Comparison of ENCODE assay signal across 9 mouse cellular contexts in the genomic region with DNA sequence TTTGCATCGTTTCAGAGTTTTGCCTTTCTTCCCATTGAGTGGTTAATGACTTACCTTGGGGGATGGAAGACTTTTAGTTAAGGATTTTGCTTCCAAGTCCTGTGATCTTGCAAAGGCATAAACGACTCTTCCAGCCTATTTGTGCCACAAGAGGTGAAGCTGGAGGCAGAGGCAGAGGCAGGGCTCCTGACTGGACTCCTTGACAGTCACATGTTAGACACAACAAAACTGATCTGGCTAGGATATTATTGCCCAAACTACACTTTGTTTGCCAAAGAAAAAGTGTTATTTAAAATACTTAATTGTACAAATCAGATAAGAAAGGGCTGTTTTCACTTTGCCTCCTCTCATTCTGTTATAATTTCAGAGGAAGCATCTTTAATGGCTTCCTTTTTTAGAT. TPM values are rescaled to one million over a fixed set of nuclear protein-coding genes. Genes with fewer than 3 reads are reported as not detected.
DNase-seq lines count a peak whose midpoint lies in the region; ATAC-seq and TF ChIP-seq lines count a peak whose summit lies in the region.
"Had no signal": no experiment of that assay in that cellular context is flagged by ENCODE, and none has a peak within 500 bp of the region (broad histone marks: within the 10 kb centered on the region; RNA-seq: fewer than 3 reads in every experiment).

No protein-coding gene starts in this region.

- TF ChIP-seq CTCF in liver, adult 2 months (IDR thresholded peaks at IDR 0.05; ENCODE audit: low read depth, low read length): no peak

- H3K36me3 ChIP-seq in heart, embryonic 11.5 days (ENCODE audit: control insufficient read depth, insufficient read depth, low read length): no peaks in the 10 kb centered on the region
- no peaks in the 10 kb centered on the region for H3K36me3 ChIP-seq in limb, embryonic 12.5 days
- H3K36me3 ChIP-seq in limb, embryonic 10.5 days: 0 out of 2 replicates have a peak, but pooled peaks cover 5% of the 10 kb centered on the region
- no peaks in the 10 kb centered on the region; the same call in 1 of the 2 replicates for H3K36me3 ChIP-seq in liver, adult 2 months (ENCODE audit: control insufficient read depth, insufficient read depth, low read length)

- no peaks in the 10 kb centered on the region for H3K27me3 ChIP-seq in heart, embryonic 11.5 days (ENCODE audit: control insufficient read depth, insufficient read depth, low read length)
- no peaks in the 10 kb centered on the region for H3K27me3 ChIP-seq in limb, embryonic 12.5 days
- H3K27me3 ChIP-seq in limb, embryonic 10.5 days (ENCODE audit: low read depth, poor library complexity, severe bottlenecking): no peaks in the 10 kb centered on the region
- no peaks in the 10 kb centered on the region for H3K27me3 ChIP-seq in liver, adult 2 months (ENCODE audit: control insufficient read depth, insufficient read depth, low read length)

- no peak for DNase-seq in heart, adult 9 months (ENCODE audit: low spot score in 2 of 2)
- DNase-seq in limb, embryonic 10.5 days (ENCODE audit: low spot score): no peak
- peak; percentile 56 for DNase-seq in MN1 (ENCODE audit: low spot score)
- peak; percentile 70 for DNase-seq in liver, adult 2 months (ENCODE audit: extremely low read depth, low read depth, low spot score)
- no peak for DNase-seq in cerebellum, adult 9-11 months
- DNase-seq in cerebellum, adult 18-20 months: no peak
- DNase-seq: adrenal gland, adult 8-10 months had no signal

- ATAC-seq in heart, embryonic 11.5 days (replicated peaks; ENCODE audit: insufficient number of reproducible peaks, low FRiP score, low TSS enrichment): no peak
- no peak for ATAC-seq in limb, embryonic 12.5 days (ENCODE audit: insufficient number of reproducible peaks, insufficient read depth, low FRiP score, low TSS enrichment, low read depth)

- peaks cover 34% of the 10 kb centered on the region; the same call in 1 of the 2 replicates for H3K79me2 ChIP-seq in liver, adult 2 months (ENCODE audit: control insufficient read depth, insufficient read depth, low read length)

- H3K4me3 ChIP-seq in heart, embryonic 11.5 days (ENCODE audit: low read depth, low read length): peak overlapping the region; percentile 96
- H3K4me3 ChIP-seq in limb, embryonic 12.5 days (replicated peaks): no peak overlapping the region
- no peak overlapping the region for H3K4me3 ChIP-seq in limb, embryonic 10.5 days
- peak overlapping the region; percentile 5; the same call in 1 of the 2 replicates for H3K4me3 ChIP-seq in liver, adult 2 months (ENCODE audit: insufficient read depth, low read depth, low read length)

- 0 out of 2 replicates have a peak overlapping the region, but pooled peaks have one; percentile 56 for H3K9ac ChIP-seq in heart, embryonic 11.5 days (ENCODE audit: low read depth, low read length)
- no peak overlapping the region for H3K9ac ChIP-seq in limb, embryonic 12.5 days (replicated peaks)
- H3K9ac ChIP-seq in liver, adult 2 months (ENCODE audit: low read depth, low read length): no peak overlapping the region; the same call in 1 of the 2 replicates

- H3K4me2 ChIP-seq in heart, embryonic 11.5 days: peak overlapping the region; percentile 75
- H3K4me2 ChIP-seq in limb, embryonic 12.5 days: peak overlapping the region; percentile 64; the same call in 1 of the 2 replicates

- WGBS in heart, embryonic 11.5 days (ENCODE audit: insufficient replicate concordance): 16% methylated on average over 2 of the region's 2 CpGs
- 25% methylated on average over 2 of the region's 2 CpGs for WGBS in limb, embryonic 12.5 days
- WGBS in limb, embryonic 10.5 days: 20% methylated on average over 2 of the region's 2 CpGs
- 13% methylated on average over 2 of the region's 2 CpGs for WGBS in liver, adult 2 months

- no peak for TF ChIP-seq POLR2A in liver, adult 2 months (IDR thresholded peaks at IDR 0.05; ENCODE audit: extremely low read depth, insufficient read depth, low read length)

- H3K4me1 ChIP-seq in heart, embryonic 11.5 days (ENCODE audit: control insufficient read depth, insufficient read depth, low read length): peaks cover 42% of the 10 kb centered on the region
- H3K4me1 ChIP-seq in limb, embryonic 12.5 days (replicated peaks): peaks cover 45% of the 10 kb centered on the region
- peaks cover 48% of the 10 kb centered on the region for H3K4me1 ChIP-seq in limb, embryonic 10.5 days
- peaks cover 34% of the 10 kb centered on the region for H3K4me1 ChIP-seq in liver, adult 2 months (ENCODE audit: control insufficient read depth, insufficient read depth, low read length)

- H3K27ac ChIP-seq in heart, embryonic 11.5 days (ENCODE audit: low read depth, low read length): peak overlapping the region; percentile 86
- H3K27ac ChIP-seq in limb, embryonic 12.5 days: no peak overlapping the region
- H3K27ac ChIP-seq in limb, embryonic 10.5 days: no peak overlapping the region
- peak overlapping the region; percentile 34 for H3K27ac ChIP-seq in liver, adult 2 months (replicated peaks; ENCODE audit: insufficient read depth, low read depth, low read length)

- no peaks in the 10 kb centered on the region for H3K9me3 ChIP-seq in heart, embryonic 11.5 days (replicated peaks; ENCODE audit: control insufficient read depth, low read length)
- H3K9me3 ChIP-seq in limb, embryonic 12.5 days: no peaks in the 10 kb centered on the region
- H3K9me3 ChIP-seq in limb, embryonic 10.5 days (replicated peaks): no peaks in the 10 kb centered on the region

RNA-seq across cellular contexts. Expression of gene Nadk2, which starts 3.1 kb away (rescaled TPM):
- polyA plus RNA-seq in heart, embryonic 11.5 days (2014; fragmentation: Nextera tagmentation; extraction: Ambion mirVana): 57.1 and 65.3 TPM in 2 replicates
- polyA plus RNA-seq in limb, embryonic 12.5 days (2016; fragmentation: Nextera tagmentation; extraction: Ambion mirVana): 33.8 and 34.7 TPM in 2 replicates
- 29.2 and 30.8 TPM in 2 replicates for polyA plus RNA-seq in limb, embryonic 10.5 days (2016; fragmentation: Nextera tagmentation; extraction: Ambion mirVana)
- total RNA-seq in liver, adult 2 months (2014; rRNA removed): 162 and 163 TPM in 2 replicates
- 71.8 and 91.9 TPM in 2 replicates for polyA plus RNA-seq in liver, adult 2 months (2012; rRNA removed)

Comparison
In these comparisons a context has a peak if more than half of its experiments do, and no peak if none do; other contexts are left out.
1. H3K27ac ChIP-seq: peak in heart, embryonic 11.5 days (single experiment) and liver, adult 2 months (single experiment); none in limb, embryonic 12.5 days (single experiment) and limb, embryonic 10.5 days (single experiment).
2. H3K4me3 ChIP-seq: peak in heart, embryonic 11.5 days (single experiment) and liver, adult 2 months (single experiment); none in limb, embryonic 12.5 days (single experiment) and limb, embryonic 10.5 days (single experiment).
3. DNase-seq: peak in MN1 (single experiment) and liver, adult 2 months (single experiment); none in heart, adult 9 months (0 of 2), limb, embryonic 10.5 days (single experiment), cerebellum, adult 9-11 months (single experiment) and cerebellum, adult 18-20 months (0 of 2).